Mouse (Mus musculus) cerebral cortex, adult 2 months (tissue): ENCODE results near the gene Trim44.

Experiments used
- WGBS: fragments of 180-500 bp; shearing (Covaris S2); methylation state at CpG from one replicate; pipeline ENCODE4 v1.1.7; 2018; 5-methylcytosine and 5-hydroxymethylcytosine counted together

The Trim44 gene

DNA sequence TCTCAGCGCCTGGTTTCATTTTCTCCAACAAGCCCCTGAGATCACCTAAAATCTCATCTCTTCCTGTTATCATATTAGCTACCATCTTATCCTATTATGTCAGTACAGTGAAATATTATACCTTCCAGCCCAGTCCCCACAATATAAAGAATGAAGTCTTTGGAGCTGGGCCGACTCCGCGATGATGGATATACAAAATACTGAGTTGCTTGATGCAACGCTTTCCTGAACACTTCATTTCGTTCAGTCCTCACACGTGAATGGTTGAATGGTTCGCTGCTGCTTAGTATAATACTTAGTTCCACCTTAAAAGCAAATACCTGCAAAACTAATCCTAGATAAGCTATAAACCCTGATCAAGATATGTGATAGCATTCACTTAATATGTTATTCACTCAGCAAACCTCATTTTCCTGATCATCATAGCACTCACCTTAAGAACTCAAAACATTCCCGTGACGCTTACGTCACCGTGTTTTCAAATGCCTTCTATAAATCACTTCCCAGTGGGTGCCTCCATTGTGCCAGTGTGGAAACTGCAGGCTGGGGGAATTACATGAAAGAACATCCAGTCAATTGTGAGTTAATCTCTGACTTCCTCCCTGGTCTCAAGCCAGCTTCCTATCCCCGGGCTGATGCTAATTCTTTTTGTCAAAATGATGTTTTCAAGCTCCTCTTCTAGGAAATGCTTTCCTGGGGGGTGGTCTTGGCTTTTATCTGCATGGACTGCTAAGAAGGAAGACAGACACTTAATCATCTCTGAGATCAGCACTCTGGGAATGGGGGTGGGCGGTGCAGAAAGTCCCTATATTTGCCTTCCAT lies at the start of gene Trim44:
TSS of gene Trim44 (minus strand) at position 466 of the 822 bp plus-strand sequence.
- 30% methylated on average over 14 of the region's 14 CpGs for WGBS

GRCm38 (mm10) chr2:102455126-102455525 lies 47.5 kb upstream of the Trim44 start:
- 97% methylated on average over 1 of the region's 1 CpGs for WGBS

GRCm38 (mm10) chr2:102453447-102453846 lies 45.8 kb upstream of the Trim44 start:
- WGBS: 14% methylated on average over 3 of the region's 3 CpGs

GRCm38 (mm10) chr2:102451671-102452549 lies 44.3 kb upstream of the Trim44 start, which contains the start of gene Fjx1:
TSS of gene Fjx1 (minus strand) at chr2:102452499.
- WGBS: 2% methylated on average over 44 of the region's 49 CpGs

GRCm38 (mm10) chr2:102450761-102451670 lies 43.4 kb upstream of the Trim44 start:
- WGBS: under 1% methylated on average over 108 of the region's 109 CpGs

DNA sequence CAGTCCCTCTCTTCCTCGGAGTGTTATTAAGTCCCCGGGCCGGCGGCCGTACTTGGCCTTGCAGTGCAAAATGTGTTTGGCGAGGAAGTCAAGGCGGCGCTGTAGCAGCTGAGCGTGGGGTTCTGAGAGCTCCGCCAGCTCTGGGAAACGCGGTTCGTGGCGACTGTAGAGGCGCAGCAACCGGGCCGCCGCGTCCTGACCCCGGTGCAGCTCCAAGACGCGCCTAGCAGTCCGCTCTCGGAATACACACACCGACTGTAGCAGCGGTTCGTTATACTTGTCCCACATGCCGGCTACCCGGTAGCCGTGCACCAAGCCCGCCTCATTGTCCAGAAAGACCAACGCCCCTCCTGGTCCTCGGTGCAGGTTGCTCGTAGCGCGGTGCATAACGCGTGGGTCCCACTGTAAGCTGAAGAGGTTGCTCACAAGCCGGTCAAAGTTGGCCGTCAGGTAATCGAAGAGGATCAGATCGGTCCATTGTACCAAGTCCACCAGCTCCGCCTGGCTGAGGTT lies 42.7 kb upstream of the Trim44 start:
- under 1% methylated on average over 43 of the region's 43 CpGs for WGBS

- 7% methylated on average over 17 of the region's 17 CpGs for WGBS
Observed at GRCm38 (mm10) chr2:102449630-102450247, 42.1 kb upstream of the Trim44 start.

DNA sequence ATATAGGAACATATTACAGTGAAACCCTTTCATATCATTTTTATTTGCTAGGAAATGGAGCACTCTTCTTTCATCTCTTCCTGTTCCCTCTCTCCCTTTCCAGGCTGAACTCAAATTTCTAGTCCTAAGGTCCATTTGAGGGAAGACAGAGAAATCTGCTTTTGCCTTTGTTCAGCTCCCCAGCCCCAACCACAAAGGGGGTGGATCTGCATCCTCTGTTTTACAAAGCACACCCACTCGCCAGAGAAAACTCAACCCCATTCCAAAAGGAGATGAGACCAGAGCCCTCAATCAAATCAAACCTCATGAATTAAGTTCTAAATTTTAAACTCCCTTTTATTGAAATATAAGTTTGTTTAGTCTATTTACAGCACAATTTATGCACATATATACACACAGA lies 41.4 kb upstream of the Trim44 start:
- 51% methylated on average over 1 of the region's 1 CpGs for WGBS

DNA sequence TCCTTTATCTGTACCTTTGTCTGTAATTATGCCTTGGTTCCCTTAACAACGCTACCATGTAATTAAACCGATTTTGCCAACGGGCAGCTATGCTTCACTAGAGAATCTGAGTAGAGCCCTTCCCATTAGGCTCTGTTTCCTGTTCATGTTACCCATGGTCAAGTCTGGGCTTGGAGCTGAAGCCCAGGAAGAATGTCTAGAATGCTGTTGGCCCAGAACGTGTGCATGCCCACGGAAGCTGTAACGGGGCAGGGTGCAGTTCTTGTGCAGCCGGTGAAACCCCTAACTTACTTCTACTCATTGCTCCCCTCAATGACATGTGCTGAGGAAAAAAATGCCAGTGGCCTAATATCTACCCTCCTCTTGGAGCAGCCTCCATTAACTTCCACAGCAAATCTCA lies 40.2 kb upstream of the Trim44 start:
- 72% methylated on average over 7 of the region's 7 CpGs for WGBS

DNA sequence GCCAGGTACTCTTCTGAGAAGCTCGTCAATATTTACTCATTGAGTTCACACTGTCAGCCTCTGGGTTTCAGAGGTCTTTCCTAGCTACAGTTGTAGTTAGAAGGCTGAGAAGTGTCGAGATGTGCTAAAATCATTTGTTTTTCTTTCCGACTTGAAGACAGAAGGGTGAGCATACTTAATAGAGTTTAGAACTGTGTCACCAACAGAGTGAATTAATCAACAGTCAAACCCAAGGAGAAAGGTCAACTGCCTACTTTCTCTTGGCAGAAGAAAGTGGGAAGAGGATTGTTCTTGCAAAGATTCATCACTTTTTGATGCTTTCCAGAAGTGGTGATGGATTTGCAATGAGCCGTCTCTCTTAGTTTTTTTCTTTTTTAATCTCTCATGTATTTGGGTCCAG lies 39.2 kb upstream of the Trim44 start:
- WGBS: 65% methylated on average over 4 of the region's 4 CpGs

GRCm38 (mm10) chr2:102437357-102438030 lies 29.9 kb upstream of the Trim44 start:
- 77% methylated on average over 8 of the region's 8 CpGs for WGBS

DNA sequence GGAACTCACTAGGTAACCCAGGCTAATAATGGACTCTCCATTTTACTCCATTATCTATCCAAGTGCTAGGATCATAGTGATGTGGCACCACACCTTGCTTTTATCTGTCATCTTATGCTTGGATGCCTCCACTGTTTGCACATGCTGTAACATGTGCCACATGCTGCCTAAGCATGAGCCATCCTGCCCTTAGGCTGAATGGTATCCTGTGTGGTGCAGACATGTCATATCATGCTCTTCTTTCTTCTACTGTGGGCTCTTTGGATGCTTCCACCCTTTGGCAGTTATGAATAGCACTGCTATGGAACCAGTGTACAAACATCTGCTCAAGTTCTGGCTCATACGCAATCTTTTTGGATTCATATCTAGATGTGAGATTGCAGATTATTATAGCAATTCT lies 26.3 kb upstream of the Trim44 start:
- 46% methylated on average over 1 of the region's 1 CpGs for WGBS

DNA sequence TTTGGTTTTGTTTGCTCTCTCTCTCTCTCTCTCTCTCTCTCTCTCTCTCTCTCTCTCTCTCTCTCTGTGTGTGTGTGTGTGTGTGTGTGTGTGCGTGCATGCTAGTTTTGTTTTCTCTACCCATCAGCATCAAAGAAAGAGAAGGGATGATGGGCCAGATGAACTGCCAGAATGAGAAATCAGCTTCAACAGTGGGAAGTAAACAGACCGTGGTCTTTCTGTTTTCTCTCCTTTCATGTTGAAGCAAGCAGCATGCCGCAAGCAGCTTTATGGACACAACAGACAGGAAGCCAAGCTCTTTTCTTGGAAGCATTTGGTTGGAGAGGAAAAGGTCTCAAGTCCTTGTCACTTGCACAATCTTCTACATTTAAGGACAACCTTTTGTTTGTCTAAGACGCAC lies 23.5 kb upstream of the Trim44 start:
- WGBS: 55% methylated on average over 4 of the region's 4 CpGs

DNA sequence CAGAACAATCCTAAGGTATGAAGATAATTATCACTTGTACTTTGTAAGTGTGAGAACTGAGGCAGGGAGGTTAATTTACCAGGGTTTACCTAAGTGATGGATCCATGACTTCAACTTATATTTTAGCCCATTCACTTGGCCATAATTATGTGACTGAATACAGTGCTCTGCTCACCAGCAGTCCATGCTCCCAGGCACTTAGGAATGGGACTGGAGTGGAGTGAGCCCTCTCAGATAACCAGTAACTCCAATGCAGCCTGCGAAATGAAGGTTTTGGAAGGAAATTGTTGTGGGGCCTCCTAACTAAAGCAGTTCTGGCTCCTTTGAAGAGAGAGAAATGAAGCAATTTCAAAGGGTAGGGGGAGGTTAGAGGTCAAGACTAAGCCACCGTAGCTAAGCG lies 18.8 kb upstream of the Trim44 start:
- 91% methylated on average over 3 of the region's 3 CpGs for WGBS

DNA sequence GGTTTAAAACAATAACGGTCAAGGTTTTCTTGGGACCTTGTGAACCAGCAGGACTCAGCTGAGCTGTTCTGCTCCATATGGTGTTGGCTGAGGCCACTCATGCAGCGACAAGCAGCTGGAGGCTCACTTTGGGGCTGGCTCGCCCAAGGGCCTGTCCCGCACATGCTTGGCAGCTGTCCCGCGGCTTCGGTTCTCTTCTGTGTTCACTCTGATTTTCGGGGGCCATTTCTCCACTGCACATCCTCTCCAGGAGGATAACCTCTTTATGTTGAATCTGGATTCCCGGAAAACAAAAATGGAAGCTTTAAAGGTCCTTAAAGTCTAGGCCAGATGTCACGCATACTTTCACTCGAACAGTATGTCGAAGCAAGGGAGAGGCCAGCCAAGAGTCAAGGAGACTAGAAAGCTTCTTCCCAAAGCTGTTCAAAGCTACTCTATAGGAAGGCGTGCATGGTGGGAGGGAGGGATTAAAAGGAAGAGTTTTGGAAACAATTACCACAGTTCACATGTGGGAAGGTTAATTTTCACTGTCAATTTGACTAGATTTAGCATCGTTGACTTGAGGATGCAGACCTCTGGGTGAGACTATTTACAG lies 8.6 kb upstream of the Trim44 start:
- 89% methylated on average over 14 of the region's 14 CpGs for WGBS

DNA sequence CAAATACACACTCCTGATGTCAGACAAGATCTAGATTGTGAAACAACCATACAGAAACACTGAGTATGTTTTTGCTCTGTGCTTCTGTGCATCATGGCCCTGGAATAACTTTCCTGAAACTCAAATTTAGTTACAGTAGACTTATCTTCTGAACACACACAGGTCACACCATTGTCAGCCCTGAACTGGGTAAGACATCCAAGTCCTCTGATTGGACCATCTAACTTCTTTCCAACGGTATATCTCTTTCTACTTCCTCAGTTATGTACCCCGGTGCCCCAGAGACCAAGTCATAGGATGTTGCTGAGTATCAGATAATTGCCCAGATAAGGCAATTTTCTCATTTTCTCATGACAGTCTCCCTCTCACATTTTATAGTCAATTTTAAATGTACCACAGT lies 5.1 kb upstream of the Trim44 start:
- 89% methylated on average over 2 of the region's 2 CpGs for WGBS

- WGBS: 80% methylated on average over 4 of the region's 4 CpGs
Observed at GRCm38 (mm10) chr2:102410615-102411014, 3.0 kb upstream of the Trim44 start.

DNA sequence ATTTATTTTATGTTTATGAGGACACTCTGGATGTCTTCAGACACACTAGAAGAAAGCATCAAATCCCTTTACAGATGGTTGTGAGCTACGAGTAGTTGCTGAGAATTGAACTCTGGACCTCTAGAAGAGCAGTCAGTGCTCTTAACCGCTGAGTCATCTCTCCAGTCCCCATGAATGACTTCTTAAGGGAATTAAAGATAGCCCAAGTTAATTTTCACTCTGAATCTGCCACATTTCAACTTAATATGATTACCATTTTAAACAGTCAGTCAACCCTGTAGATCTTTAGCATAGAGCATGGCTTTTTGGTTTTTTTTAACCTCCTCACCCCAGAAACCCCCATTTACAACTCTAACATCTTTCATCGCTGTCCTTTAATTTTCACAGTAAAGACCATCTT lies 2.1 kb upstream of the Trim44 start:
- WGBS: 97% methylated on average over 3 of the region's 3 CpGs

GRCm38 (mm10) chr2:102406324-102407304 lies 1.0 kb downstream of the Trim44 start:
- WGBS: 49% methylated on average over 4 of the region's 4 CpGs
